Mouse (Mus musculus) E14TG2a.4 (cell line): ENCODE data around the gene Pex11g.

Experiments used
- CTCF ChIP-seq: conservative IDR thresholded peaks from 2 replicates; pipeline ENCODE4 v1.5.1; 2014; ENCODE audit warnings: low read length
- POU5F1 ChIP-seq: IDR thresholded peaks from 2 replicates; pipeline ENCODE4 v1.6.1; 2014; ENCODE audit warnings: low read length, borderline replicate concordance

- TF ChIP-seq CTCF (no peak), POU5F1 (no peak)
Observed at GRCm38 (mm10) chr8:3515771-3516417, 48.4 kb upstream of the Pex11g start.
